Comparison of ENCODE assay signal across 34 mouse cellular contexts in genomic region chr14:48791507-48791906, GRCm38 (mm10).
"Had no signal": no experiment of that assay in that cellular context is flagged by ENCODE, and none has a peak within 500 bp of the region (broad histone marks: within the 10 kb centered on the region; RNA-seq: fewer than 3 reads in every experiment).

No protein-coding gene starts in this region.

- ATAC-seq: hindbrain, embryonic 16.5 days; hindbrain, postnatal 0 days; inflammation-experienced regulatory T-cells, adult 6 months; intestine, embryonic 15.5 days; intestine, embryonic 16.5 days; intestine, postnatal 0 days had no signal

- H3K9me3 ChIP-seq: heart, embryonic 10.5 days; heart, embryonic 12.5 days; heart, embryonic 13.5 days; heart, embryonic 15.5 days; hindbrain, embryonic 10.5 days; hindbrain, embryonic 12.5 days; hindbrain, embryonic 13.5 days; hindbrain, embryonic 15.5 days; intestine, embryonic 15.5 days; kidney, embryonic 15.5 days had no signal

- H3K27me3 ChIP-seq: heart, embryonic 12.5 days; heart, embryonic 13.5 days; heart, embryonic 15.5 days; hindbrain, embryonic 12.5 days; hindbrain, embryonic 15.5 days; intestine, embryonic 15.5 days; kidney, embryonic 15.5 days had no signal

- H3K4me3 ChIP-seq: heart, embryonic 10.5 days; heart, embryonic 12.5 days; heart, embryonic 13.5 days; heart, embryonic 15.5 days; hindbrain, embryonic 10.5 days; hindbrain, embryonic 12.5 days; hindbrain, embryonic 13.5 days; hindbrain, embryonic 15.5 days; intestine, embryonic 15.5 days; kidney, embryonic 15.5 days; layer of hippocampus, adult 2 months had no signal

- H3K9ac ChIP-seq: heart, embryonic 12.5 days; heart, embryonic 13.5 days; heart, embryonic 15.5 days; hindbrain, embryonic 12.5 days; hindbrain, embryonic 13.5 days; hindbrain, embryonic 14.5 days; hindbrain, embryonic 15.5 days; intestine, embryonic 15.5 days; kidney, embryonic 15.5 days had no signal

- DNase-seq: heart, postnatal 10 days; heart, postnatal 14 days; heart, postnatal 36 days; heart, postnatal 4 days; kidney, adult 11 months; kidney, adult 18-20 months; kidney, adult 2 months; kidney, adult 8-10 months; kidney, adult 9 months; kidney, postnatal 10 days; kidney, postnatal 14 days; kidney, postnatal 25 days; kidney, postnatal 36 days; kidney, postnatal 4 days; layer of hippocampus, adult 9-11 months; layer of hippocampus, postnatal 36 days had no signal

- H3K27ac ChIP-seq: heart, embryonic 10.5 days; heart, embryonic 13.5 days; heart, embryonic 15.5 days; hindbrain, embryonic 10.5 days; hindbrain, embryonic 12.5 days; hindbrain, embryonic 13.5 days; hindbrain, embryonic 14.5 days; hindbrain, embryonic 15.5 days; hindbrain, postnatal 0 days; intestine, embryonic 15.5 days; kidney, embryonic 15.5 days; kidney, postnatal 0 days; layer of hippocampus, adult 2 months had no signal

- H3K4me2 ChIP-seq: heart, embryonic 12.5 days; heart, embryonic 13.5 days; heart, embryonic 15.5 days; hindbrain, embryonic 12.5 days; hindbrain, embryonic 13.5 days; hindbrain, embryonic 14.5 days; hindbrain, embryonic 15.5 days; intestine, embryonic 15.5 days; kidney, embryonic 15.5 days had no signal

- H3K36me3 ChIP-seq: heart, embryonic 10.5 days; heart, embryonic 12.5 days; heart, embryonic 13.5 days; heart, embryonic 15.5 days; hindbrain, embryonic 10.5 days; hindbrain, embryonic 12.5 days; hindbrain, embryonic 13.5 days; hindbrain, embryonic 15.5 days; intestine, embryonic 15.5 days; kidney, embryonic 15.5 days had no signal

- H3K4me1 ChIP-seq: heart, embryonic 10.5 days; heart, embryonic 12.5 days; heart, embryonic 13.5 days; heart, embryonic 15.5 days; hindbrain, embryonic 10.5 days; hindbrain, embryonic 12.5 days; hindbrain, embryonic 13.5 days; hindbrain, embryonic 15.5 days; intestine, embryonic 15.5 days; kidney, embryonic 15.5 days had no signal
